Mouse (Mus musculus) small intestine, adult 10 weeks (tissue): ENCODE measurements around the gene Vmn1r62. TPM values are rescaled to one million over a fixed set of nuclear protein-coding genes. Genes with fewer than 3 reads are reported as not detected.

ENCODE experiments used
- polyA plus RNA-seq: library from polyadenylated mRNA; stranded (reverse); fragments of 350-450 nt; fragmentation: Illumina TruSeq; extraction: RNeasy Lipid Tissue Mini Kit (QIAGEN cat#74804); gene quantifications from one replicate; pipeline ENCODE4 v1.2.3, GENCODE M21; 2014; ENCODE audit warnings: low replicate concordance

The Vmn1r62 gene
- polyA plus RNA-seq = not detected

GRCm38 (mm10) chr7:5673331-5673730, at the start of gene Vmn1r62:
Gene Vmn1r62 (plus strand): TSS chr7:5673631.

Other genes with a start within 250 kb of the Vmn1r62 start
- gene Vmn1r59, start 216.9 kb upstream of the Vmn1r62 start, polyA plus RNA-seq = not detected
- gene Vmn2r28, start 179.7 kb upstream of the Vmn1r62 start, polyA plus RNA-seq = not detected
- not detected for gene Vmn1r60, start 126.3 kb upstream of the Vmn1r62 start, polyA plus RNA-seq
- not detected for gene Vmn1r61, start 60.3 kb upstream of the Vmn1r62 start, polyA plus RNA-seq
- gene Vmn1r63, start 131.8 kb downstream of the Vmn1r62 start, polyA plus RNA-seq = not detected
- not detected for gene Vmn1r64, start 210.9 kb downstream of the Vmn1r62 start, polyA plus RNA-seq